Mouse (Mus musculus) G1E (cell line): ENCODE measurements around the gene Abcg4. TPM values are rescaled to one million over a fixed set of nuclear protein-coding genes. Genes with fewer than 3 reads are reported as not detected.

Experiments
- ATAC-seq: 2 replicates; pipeline ENCODE4 v1.8.0; 2016; ENCODE audit warnings: mild to moderate bottlenecking; ENCODE audit not compliant: insufficient number of reproducible peaks, poor library complexity, low FRiP score, severe bottlenecking; ENCODE audit errors: extremely low read depth
- DNase-seq: peaks from one replicate; pipeline ENCODE4 v3.0.0; 2012; ENCODE audit warnings: low spot score
- H3K27me3 ChIP-seq: 2 replicates; pipeline ENCODE4 v1.6.1; 2012; ENCODE audit warnings: mild to moderate bottlenecking, low read length, inconsistent platforms; ENCODE audit not compliant: insufficient read depth
- H3K36me3 ChIP-seq: replicated peaks from 2 replicates; pipeline ENCODE3; 2012; ENCODE audit warnings: mild to moderate bottlenecking, inconsistent platforms
- H3K4me1 ChIP-seq: 2 replicates; pipeline ENCODE4 v1.6.1; 2012; ENCODE audit warnings: low read depth, low read length, inconsistent platforms, mixed read lengths; ENCODE audit not compliant: insufficient read depth
- H3K4me3 ChIP-seq: 2 replicates; pipeline ENCODE4 v1.5.1; 2012; ENCODE audit warnings: low read depth, mild to moderate bottlenecking, inconsistent platforms, low read length, moderate library complexity, mixed read lengths
- H3K9me3 ChIP-seq: replicated peaks from 2 replicates; pipeline ENCODE4 v1.6.1; 2012; ENCODE audit warnings: inconsistent platforms
- CTCF ChIP-seq: IDR thresholded peaks from 2 replicates; pipeline ENCODE4 v1.5.1; 2012; ENCODE audit warnings: low read depth, low read length, inconsistent platforms, mixed read lengths
- GATA1 ChIP-seq: IDR thresholded peaks from 2 replicates; pipeline ENCODE4 v1.6.1; 2012; ENCODE audit warnings: borderline replicate concordance, low read length, inconsistent platforms, mixed read lengths
- GATA2 ChIP-seq: IDR thresholded peaks from 2 replicates; pipeline ENCODE4 v1.6.1; 2012; ENCODE audit warnings: low read depth, low read length, inconsistent platforms, borderline replicate concordance
- POLR2AphosphoS5 ChIP-seq: IDR thresholded peaks from 2 replicates; pipeline ENCODE4 v1.6.1; 2012; ENCODE audit warnings: low read depth, low read length, inconsistent platforms; ENCODE audit not compliant: insufficient replicate concordance
- TAL1 ChIP-seq: conservative IDR thresholded peaks from 2 replicates; pipeline ENCODE4 v1.6.1; 2012; ENCODE audit warnings: low read depth, low read length, inconsistent platforms, mixed read lengths
- polyA plus RNA-seq: library from polyadenylated mRNA; stranded (reverse); fragments of >175 nt; gene quantifications from 2 replicates; pipeline ENCODE4 v1.2.3, GENCODE M21; 2012
- total RNA-seq, 2 experiments: library from RNA; stranded (forward) in 1 of 2; stranded (reverse) in 1 of 2; fragments of 200-1000 nt in 1 of 2; fragments of >200 nt in 1 of 2; fragmentation: Nextera tagmentation in 1 of 2; gene quantifications; 2 replicates each; pipeline ENCODE4 v1.2.3; 2014 to 2017

Abcg4 gene
- total and polyA plus RNA-seq, 3 experiments, result 3.6 to 58.5 (median 20.3) TPM

GRCm38 (mm10) chr9:44319887-44320798 is 31.7 kb upstream of the Abcg4 start, which contains the start of gene C2cd2l:
C2cd2l (minus strand) TSS chr9:44320285.
- no peak for TF ChIP-seq GATA2
- no peak for TF ChIP-seq GATA1
- TF ChIP-seq TAL1, result no peak
- no peak for TF ChIP-seq CTCF
- no peak for TF ChIP-seq POLR2AphosphoS5
- peaks cover 45% of the 10 kb centered on the region for H3K4me1 ChIP-seq

GRCm38 (mm10) chr9:44319105-44319886 is 30.9 kb upstream of the Abcg4 start:
- peak overlapping the region; percentile 89 for H3K4me3 ChIP-seq
- TF ChIP-seq POLR2AphosphoS5 (no peak), GATA1 (no peak)
- DNase-seq (peak; percentile 51), ATAC-seq (no peak)
- H3K4me1 ChIP-seq, result peaks cover 45% of the 10 kb centered on the region
- H3K9me3 ChIP-seq, result no peaks in the 10 kb centered on the region
- H3K27me3 ChIP-seq, result no peaks in the 10 kb centered on the region
- H3K36me3 ChIP-seq, result peaks cover 35% of the 10 kb centered on the region

More at GRCm38 (mm10) chr9:44319887-44320798, 31.7 kb upstream of the Abcg4 start, which contains the start of gene C2cd2l:
- ATAC-seq (peak; percentile 93), DNase-seq (peak; percentile 87)
- H3K36me3 ChIP-seq, result peaks cover 27% of the 10 kb centered on the region
- no peaks in the 10 kb centered on the region for H3K27me3 ChIP-seq
- H3K9me3 ChIP-seq, result no peaks in the 10 kb centered on the region
- H3K4me3 ChIP-seq, result peak within 1 kb of the TSS; percentile 89

- TF ChIP-seq GATA1 (no peak), TAL1 (no peak), POLR2AphosphoS5 (no peak), GATA2 (no peak)
- no peak for DNase-seq
- ATAC-seq, result no peak
- Histone ChIP-seq H3K9me3 (no peaks in the 10 kb centered on the region), H3K36me3 (peaks cover 41% of the 10 kb centered on the region), H3K27me3 (no peaks in the 10 kb centered on the region), H3K4me3 (peak overlapping the region; percentile 89; the same call in 1 of the 2 replicates), H3K4me1 (peaks cover 43% of the 10 kb centered on the region)
Observed at GRCm38 (mm10) chr9:44318826-44319095, 30.3 kb upstream of the Abcg4 start.

GRCm38 (mm10) chr9:44318076-44318825 is 29.8 kb upstream of the Abcg4 start:
- Histone ChIP-seq H3K9me3 (no peaks in the 10 kb centered on the region), H3K4me1 (peaks cover 43% of the 10 kb centered on the region), H3K36me3 (peaks cover 46% of the 10 kb centered on the region), H3K27me3 (no peaks in the 10 kb centered on the region), H3K4me3 (peak overlapping the region; percentile 89; the same call in 1 of the 2 replicates)
- no peak for TF ChIP-seq GATA1
- no peak for DNase-seq
- no peak for ATAC-seq

GRCm38 (mm10) chr9:44317452-44317851 is 29.0 kb upstream of the Abcg4 start:
- H3K27me3 ChIP-seq, result no peaks in the 10 kb centered on the region
- TF ChIP-seq CTCF (no peak), GATA1 (no peak), POLR2AphosphoS5 (no peak), TAL1 (no peak), GATA2 (no peak)
- no peak for ATAC-seq
- no peak for DNase-seq
- H3K9me3 ChIP-seq, result no peaks in the 10 kb centered on the region
- H3K4me1 ChIP-seq, result peaks cover 43% of the 10 kb centered on the region
- H3K36me3 ChIP-seq, result peaks cover 54% of the 10 kb centered on the region
- H3K4me3 ChIP-seq, result no peak overlapping the region

- TF ChIP-seq GATA2, result no peak
- no peak for TF ChIP-seq TAL1
- no peak for TF ChIP-seq CTCF
- no peak for TF ChIP-seq GATA1
- TF ChIP-seq POLR2AphosphoS5, result no peak
- ATAC-seq, result no peak
- peaks cover 29% of the 10 kb centered on the region for H3K4me1 ChIP-seq
Observed at GRCm38 (mm10) chr9:44314910-44315309, 26.5 kb upstream of the Abcg4 start.

More at GRCm38 (mm10) chr9:44314910-44315309, 26.5 kb upstream of the Abcg4 start:
- Histone ChIP-seq H3K9me3 (no peaks in the 10 kb centered on the region), H3K4me3 (no peak overlapping the region), H3K27me3 (no peaks in the 10 kb centered on the region), H3K36me3 (peaks cover 76% of the 10 kb centered on the region)
- DNase-seq, result no peak
